Mouse (Mus musculus) olfactory bulb, adult 2 months (tissue): Measurements from ENCODE around the gene Nrxn3.

Experiments
- CTCF ChIP-seq: fragments of 200-500 bp; IDR thresholded peaks from 2 replicates; pipeline ENCODE4 v1.5.1; 2012; ENCODE audit warnings: low read depth, mild to moderate bottlenecking, low read length, moderate library complexity; ENCODE audit not compliant: insufficient read depth
- POLR2A ChIP-seq: fragments of 200-500 bp; IDR thresholded peaks from 2 replicates; pipeline ENCODE4 v1.6.1; 2012; ENCODE audit warnings: mild to moderate bottlenecking, low read depth, low read length, moderate library complexity; ENCODE audit not compliant: insufficient read depth

DNA sequence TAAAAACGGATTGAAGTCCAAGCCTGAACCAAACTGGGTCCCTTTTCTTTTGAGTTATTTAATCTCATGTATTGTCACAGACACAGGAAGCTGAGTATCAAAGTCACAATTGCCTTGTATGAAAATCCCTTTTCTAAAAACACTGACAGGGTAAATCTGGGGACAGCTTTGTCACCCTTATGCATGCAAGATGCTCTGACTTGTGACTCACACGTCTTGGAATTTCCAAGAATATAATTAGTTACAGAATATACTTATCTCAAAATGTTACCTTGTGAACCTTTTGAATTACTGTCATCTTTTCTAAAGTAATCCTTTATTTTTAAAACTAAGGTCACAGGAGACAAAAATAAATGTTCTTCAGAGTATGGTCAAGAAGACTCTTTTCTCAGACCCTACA lies 748.6 kb downstream of the Nrxn3 start:
- TF ChIP-seq CTCF (no peak), POLR2A (no peak)
